Mouse (Mus musculus) layer of hippocampus, postnatal 14 days (tissue): ENCODE data around the gene Evi2a. TPM values are rescaled to one million over a fixed set of nuclear protein-coding genes. Genes with fewer than 3 reads are reported as not detected.

ENCODE experiments used
- DNase-seq, 2 experiments: peaks; one replicate each; pipeline ENCODE4 v3.0.0; 2021 to 2022; ENCODE audit warnings: low spot score in 2 of 2, mixed read lengths in 1 of 2
- long read RNA-seq, 2 experiments: library from polyadenylated mRNA; stranded (forward); transcript quantifications; one replicate each; pipeline ENCODE4 v2.0.0; 2021
- total RNA-seq, 2 experiments: library from RNA; stranded (reverse); gene quantifications; 2 replicates each; pipeline ENCODE4 v1.2.3; 2021

The Evi2a gene
- 1 to 10 TPM; 7.4 to 8.7 TPM for total RNA-seq
- long read RNA-seq, experiment 1, partial matches to known transcripts: 0 of 4 reads
- long read RNA-seq, experiment 1, other reads (novel, unspliced or antisense): 1 of 4 reads
- long read RNA-seq, experiment 2, transcript Evi2a-201 (2 exons, 1,463 nt): major isoform, 11 of 17 reads
- long read RNA-seq, experiment 2, partial matches to known transcripts: 0 of 17 reads
- long read RNA-seq, experiment 2, other reads (novel, unspliced or antisense): 5 of 17 reads

DNA sequence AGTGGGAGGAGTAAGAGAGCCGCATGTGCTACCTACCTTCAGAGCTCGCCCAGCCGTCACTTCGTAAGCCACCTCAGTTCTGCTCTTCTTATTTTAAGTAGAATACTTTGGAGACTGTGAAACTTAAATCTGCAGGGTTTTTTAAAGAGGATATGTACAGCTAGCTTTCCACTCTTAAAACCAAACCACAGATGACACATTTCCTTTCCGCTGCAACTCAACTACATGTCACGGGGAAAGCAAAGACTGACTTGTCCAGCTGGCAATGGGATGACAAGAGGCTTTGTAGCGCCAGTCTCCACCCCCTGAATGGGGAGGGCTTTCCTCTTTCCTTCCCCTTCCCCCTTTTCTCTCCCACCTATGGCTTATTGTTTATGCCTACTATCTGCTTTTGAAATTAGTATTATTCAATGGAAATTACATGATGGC, at the start of gene Evi2a, which contains the start of gene Evi2:
Evi2a (minus strand) TSS at position 277 of the 429 bp plus-strand sequence.
Evi2 (minus strand) TSS at position 257 of the 429 bp plus-strand sequence.
- no peak for DNase-seq

- DNase-seq: peak; percentile 81 to 88
These were observed 47.3 kb upstream of the Evi2a start for GRCm38 (mm10) chr11:79577741-79578140.

GRCm38 (mm10) chr11:79575383-79576073, 45.1 kb upstream of the Evi2a start:
- DNase-seq: no peak

GRCm38 (mm10) chr11:79573836-79574235, 43.4 kb upstream of the Evi2a start:
- no peak for DNase-seq

- DNase-seq: no peak
These were observed 39.9 kb upstream of the Evi2a start for GRCm38 (mm10) chr11:79570319-79570718.

DNA sequence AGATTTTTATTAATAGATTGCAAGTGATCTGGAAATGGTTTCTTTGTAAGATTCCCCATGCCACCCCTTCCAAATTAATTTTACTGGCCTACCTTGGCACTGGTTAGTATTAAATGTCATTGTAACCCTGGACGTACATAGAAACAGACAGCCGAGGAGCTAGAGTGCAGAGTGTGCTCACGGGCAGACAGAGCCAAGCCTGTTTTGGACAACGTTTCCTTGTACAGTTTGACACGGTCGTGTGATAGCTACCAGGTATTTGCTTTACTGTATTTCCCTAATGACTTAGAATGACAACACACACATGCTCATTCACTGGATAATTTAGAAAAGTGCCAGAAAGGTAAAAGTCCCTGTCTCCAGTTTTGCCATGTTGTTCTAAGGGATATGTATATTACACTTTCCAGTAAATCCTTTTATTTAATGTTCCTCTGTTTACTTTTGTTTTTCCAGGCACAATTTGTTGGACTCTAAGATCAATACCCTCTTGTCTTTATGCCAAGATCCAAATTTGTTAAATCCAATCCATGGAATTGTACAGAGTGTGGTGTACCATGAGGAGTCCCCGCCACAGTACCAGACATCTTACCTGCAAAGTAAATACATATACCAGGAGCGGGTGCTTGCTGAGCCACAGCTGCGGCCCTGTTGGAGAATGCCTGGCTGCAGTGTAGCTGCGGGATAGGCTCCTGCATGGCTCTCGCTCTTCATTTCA, 37.9 kb upstream of the Evi2a start:
- no peak for DNase-seq

DNA sequence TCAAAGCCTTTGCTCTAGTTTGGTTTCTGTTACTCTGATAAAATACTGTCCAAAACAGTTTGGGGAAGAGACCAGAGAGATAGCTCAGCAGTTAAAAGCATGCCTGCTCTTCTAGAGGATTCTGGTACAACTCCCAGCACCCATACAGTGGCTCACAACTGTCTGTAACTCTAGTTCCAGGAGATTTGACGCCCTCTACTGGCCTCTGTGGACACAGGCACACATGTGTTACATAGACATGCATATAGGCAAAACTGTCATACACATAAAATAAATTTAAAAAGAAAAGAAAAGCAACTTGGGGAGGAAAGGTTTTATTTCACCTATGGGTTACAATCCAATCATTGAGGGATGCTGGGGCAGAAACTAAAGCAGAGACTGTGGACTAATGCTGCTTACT, 36.5 kb upstream of the Evi2a start:
- DNase-seq: no peak

- no peak for DNase-seq
These were observed 33.1 kb upstream of the Evi2a start for GRCm38 (mm10) chr11:79563493-79563892.

DNA sequence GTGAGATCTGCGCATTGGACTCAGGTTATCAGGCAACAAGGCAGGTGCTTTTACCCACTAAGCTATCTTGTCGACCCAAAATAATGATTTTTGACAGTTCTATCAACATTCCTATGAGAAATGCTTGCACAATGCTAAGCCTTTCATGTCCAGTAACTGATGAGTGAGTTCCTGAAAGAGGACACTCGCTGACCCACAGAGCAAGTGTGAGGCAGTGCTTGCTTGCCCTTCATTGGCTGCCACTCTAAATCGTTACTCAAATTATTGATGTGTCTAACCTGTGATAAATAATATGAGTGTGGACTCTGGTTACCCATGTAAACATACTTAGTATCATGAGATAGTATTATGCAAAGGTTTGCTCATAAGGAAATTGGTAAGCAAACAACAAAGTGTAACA, 30.1 kb upstream of the Evi2a start:
- no peak for DNase-seq

GRCm38 (mm10) chr11:79552622-79553021, 22.2 kb upstream of the Evi2a start:
- no peak for DNase-seq

DNA sequence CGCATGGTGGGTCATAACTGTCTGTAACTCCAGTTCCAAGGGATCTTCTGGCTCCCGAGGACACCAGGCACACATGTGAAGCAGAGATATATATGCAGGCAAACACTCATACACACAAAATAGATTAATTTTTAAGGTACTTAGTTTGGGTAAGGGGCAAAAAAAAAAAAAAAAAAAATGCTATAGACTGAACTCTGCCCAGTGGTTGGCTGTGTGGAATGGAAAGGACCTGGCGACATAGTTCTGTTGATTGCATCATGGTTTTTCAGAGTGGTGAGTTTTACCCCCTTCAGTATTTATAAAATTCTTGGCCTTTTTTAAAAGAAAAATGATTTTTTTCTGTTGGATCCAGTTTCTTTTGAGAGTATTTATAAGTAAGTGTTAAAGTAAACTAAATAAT, 5.9 kb upstream of the Evi2a start:
- DNase-seq: no peak

DNA sequence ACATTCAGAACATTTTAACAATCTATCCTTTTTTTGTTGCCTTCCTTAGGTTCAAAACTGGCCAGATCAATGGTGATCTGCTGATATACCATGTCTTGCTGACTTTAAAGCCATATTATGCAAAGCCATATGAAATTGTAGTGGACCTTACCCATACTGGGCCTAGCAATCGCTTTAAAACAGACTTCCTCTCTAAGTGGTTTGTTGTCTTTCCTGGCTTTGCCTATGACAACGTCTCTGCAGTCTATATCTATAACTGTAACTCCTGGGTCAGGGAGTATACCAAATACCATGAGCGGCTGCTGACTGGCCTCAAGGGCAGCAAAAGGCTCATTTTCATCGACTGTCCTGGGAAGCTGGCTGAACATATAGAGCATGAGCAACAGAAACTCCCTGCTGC, 5.1 kb upstream of the Evi2a start:
- no peak for DNase-seq

DNA sequence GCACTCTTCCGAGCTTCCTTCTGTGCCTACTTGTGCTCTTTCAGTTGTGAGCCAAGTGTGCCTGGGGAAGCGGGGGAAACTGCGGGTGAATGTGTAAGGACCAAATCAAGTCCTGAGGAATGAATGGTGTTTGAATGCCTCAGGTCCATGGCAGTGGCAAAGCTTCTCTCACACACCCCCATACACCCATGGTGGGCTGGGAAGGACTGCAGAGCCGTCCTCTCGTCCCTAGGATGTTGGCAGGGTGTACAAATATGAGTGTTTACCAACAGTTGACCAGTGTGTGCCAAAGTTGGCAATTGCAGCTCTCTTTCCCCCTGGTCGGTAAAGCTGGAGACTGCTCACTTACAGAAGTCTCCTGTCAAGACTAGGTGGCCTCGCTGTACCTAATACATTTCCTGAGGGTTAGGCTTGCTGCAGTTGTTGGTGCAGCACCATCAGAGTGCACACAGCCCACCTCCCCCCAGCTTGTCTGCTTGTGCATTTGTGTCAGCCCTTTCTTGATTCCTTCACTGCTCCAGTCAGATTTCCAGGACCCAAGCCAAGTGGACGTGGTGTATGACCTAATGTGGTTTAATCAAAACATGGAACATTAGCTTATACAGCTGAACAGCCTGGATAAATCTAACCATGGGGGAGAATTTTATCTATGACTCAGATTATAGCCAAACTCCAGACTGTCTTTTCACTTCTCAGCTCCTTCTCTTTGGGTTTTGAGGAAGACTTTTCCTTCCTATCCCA, 3.7 kb upstream of the Evi2a start:
- peak in 1 of 2 experiments; percentile 49 for DNase-seq

DNA sequence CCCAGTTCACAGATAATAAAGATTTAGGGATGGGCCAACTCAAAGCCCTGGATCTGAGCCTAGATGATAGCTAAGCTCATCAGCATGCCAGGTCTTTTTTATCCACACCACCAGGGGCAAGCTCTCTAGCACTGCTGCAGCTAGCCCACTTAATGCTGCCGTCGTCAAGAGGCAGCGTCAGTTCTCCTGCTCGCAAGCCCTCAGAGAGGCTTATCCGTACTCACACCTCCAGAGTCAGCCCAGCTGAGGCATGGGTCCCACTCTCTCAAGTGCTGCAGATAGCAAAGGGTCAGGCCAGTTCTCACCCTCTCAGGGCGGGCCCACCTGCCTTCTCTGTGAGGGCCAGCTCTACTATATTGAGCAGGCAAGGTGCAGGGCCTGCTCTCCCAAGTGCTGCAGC, 2.9 kb upstream of the Evi2a start:
- DNase-seq: no peak

DNA sequence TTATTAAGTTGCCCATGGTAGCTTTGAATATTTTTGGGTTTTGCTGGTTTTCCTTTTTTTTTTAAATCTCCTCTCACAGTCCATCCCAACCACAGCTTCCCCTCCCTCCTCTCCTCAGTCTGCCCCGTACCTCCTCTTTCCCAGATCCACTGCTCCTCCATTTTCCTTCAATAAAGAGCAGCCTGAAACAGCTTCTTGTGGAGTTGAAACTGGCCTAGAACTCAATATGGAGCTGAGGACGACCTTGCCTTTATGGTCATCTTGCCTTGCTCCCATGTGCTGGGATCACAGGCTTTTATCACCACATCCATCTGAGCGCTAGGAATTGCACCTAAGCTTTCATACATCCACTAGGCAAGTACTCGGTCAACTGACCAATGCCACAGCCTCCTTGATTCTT, 1.1 kb upstream of the Evi2a start:
- DNase-seq: no peak

DNA sequence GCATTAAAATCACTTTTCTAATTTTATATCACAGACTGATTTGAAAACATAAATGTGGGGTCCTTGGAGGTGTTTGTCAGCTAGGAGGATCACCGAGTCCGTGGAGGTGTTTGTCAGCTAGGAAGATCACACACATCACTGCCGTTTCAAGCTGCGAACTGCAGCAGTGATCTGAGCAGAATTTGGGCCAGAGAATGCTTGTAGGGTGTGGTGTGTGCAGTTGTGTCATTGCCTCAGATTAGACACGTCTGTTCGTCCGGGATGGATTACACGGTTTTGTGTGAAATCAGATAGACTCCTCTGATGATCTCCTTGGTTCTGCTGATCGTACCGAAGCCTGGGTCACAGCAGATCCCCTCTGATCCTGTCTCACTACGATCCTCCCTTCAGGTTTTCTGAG, 365 bp upstream of the Evi2a start:
- DNase-seq: no peak

DNA sequence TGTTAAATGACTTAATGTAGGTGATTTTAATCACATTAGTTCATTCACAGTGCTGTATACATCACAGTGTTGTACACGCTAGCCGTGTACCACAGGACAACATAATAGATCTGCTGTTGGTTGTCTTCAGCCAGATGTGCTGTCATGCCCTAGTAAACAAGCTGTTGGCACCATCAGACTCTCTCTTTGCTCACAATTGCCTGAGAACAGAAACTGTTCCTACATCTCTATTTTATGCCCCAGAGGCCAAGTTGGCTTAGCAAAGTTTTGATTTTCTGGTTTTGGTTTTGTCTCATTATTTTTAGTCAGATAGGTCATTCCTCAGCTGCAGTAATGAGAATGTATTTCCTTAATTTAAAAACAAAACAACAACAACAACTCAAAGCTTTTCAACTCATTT, 673 bp downstream of the Evi2a start:
- DNase-seq: no peak

DNA sequence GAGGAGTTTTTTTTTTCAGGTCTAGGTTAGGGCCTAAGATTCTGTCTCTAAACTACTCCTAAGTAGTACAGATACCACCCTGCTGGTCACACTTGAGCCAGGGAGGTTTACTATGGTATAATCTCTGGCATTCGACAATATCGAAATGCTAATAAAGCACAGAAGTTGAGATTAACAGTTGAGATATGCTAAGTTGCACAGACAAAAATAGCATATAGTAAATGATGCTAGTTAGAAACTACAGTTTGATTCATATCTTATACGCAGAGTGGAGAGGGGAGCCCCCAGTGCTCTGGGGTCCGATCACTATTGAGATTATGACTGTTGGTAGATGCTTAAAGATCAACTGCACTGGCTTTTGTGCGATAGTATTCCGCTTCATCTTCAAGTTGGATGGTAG, 1.2 kb downstream of the Evi2a start:
- no peak for DNase-seq

GRCm38 (mm10) chr11:79528601-79529000, 1.8 kb downstream of the Evi2a start:
- no peak for DNase-seq

GRCm38 (mm10) chr11:79527739-79528384, 2.5 kb downstream of the Evi2a start:
- no peak for DNase-seq
